Mouse (Mus musculus): ENCODE results near the gene Slc17a5. TPM values are rescaled to one million over a fixed set of nuclear protein-coding genes. Genes with fewer than 3 reads are reported as not detected.

The Slc17a5 gene
- polyA plus RNA-seq (2017; shearing (Covaris generic)) = 7.5 TPM

GRCm38 (mm10) chr9:78587914-78588313 lies at the start of gene Slc17a5:
Slc17a5 (minus strand) TSS chr9:78588041.

GRCm38 (mm10) chr9:78615401-78616021 lies 27.7 kb upstream of the Slc17a5 start, which contains the start of gene Cd109:
Cd109 (plus strand) TSS chr9:78615546.

GRCm38 (mm10) chr9:78488890-78489420 lies 98.9 kb downstream of the Slc17a5 start, which contains the start of gene Eef1a1:
Eef1a1 (minus strand) TSS chr9:78489151.

Other genes starting within 250 kb of the Slc17a5 start
- not detected for gene Gsta2, start 232.3 kb downstream of the Slc17a5 start, polyA plus RNA-seq (2017; shearing (Covaris generic))
- gene Dppa5a, start 219.9 kb downstream of the Slc17a5 start, polyA plus RNA-seq (2017; shearing (Covaris generic)) = not detected
- gene Ooep, start 209.3 kb downstream of the Slc17a5 start, polyA plus RNA-seq (2017; shearing (Covaris generic)) = 0.22 TPM
- 4.8 TPM for gene Ddx43, start 192.3 kb downstream of the Slc17a5 start, polyA plus RNA-seq (2017; shearing (Covaris generic))
- 2.8 TPM for gene Cgas, start 144.8 kb downstream of the Slc17a5 start, polyA plus RNA-seq (2017; shearing (Covaris generic))
- 19.7 TPM for gene Mto1, start 139.8 kb downstream of the Slc17a5 start, polyA plus RNA-seq (2017; shearing (Covaris generic))
- not detected for gene Gm17324, start 139.3 kb downstream of the Slc17a5 start, polyA plus RNA-seq (2017; shearing (Covaris generic))
- gene Eef1a1, start 98.9 kb downstream of the Slc17a5 start, polyA plus RNA-seq (2017; shearing (Covaris generic)) = 5,289 TPM
- gene Cd109, start 27.5 kb upstream of the Slc17a5 start, polyA plus RNA-seq (2017; shearing (Covaris generic)) = 0.27 TPM

Data from effector memory CD4-positive, alpha-beta T cell, adult 5 months (primary cell).